Mouse (Mus musculus) inflammation-experienced regulatory T-cells, adult 6 months (primary cell): ENCODE results near the gene AA986860. TPM values are rescaled to one million over a fixed set of nuclear protein-coding genes. Genes with fewer than 3 reads are reported as not detected.

Source experiments
- ATAC-seq: one replicate; pipeline ENCODE4 v1.8.0; 2017
- polyA plus RNA-seq, 3 experiments: library from polyadenylated mRNA; unstranded; fragments of 100-300 nt; shearing (Covaris generic); gene quantifications; one replicate each; pipeline ENCODE4 v1.2.1; 2017

AA986860 gene
- under 1 TPM in 1 of 3 experiments, not detected in 2; 0.36 TPM for polyA plus RNA-seq

DNA sequence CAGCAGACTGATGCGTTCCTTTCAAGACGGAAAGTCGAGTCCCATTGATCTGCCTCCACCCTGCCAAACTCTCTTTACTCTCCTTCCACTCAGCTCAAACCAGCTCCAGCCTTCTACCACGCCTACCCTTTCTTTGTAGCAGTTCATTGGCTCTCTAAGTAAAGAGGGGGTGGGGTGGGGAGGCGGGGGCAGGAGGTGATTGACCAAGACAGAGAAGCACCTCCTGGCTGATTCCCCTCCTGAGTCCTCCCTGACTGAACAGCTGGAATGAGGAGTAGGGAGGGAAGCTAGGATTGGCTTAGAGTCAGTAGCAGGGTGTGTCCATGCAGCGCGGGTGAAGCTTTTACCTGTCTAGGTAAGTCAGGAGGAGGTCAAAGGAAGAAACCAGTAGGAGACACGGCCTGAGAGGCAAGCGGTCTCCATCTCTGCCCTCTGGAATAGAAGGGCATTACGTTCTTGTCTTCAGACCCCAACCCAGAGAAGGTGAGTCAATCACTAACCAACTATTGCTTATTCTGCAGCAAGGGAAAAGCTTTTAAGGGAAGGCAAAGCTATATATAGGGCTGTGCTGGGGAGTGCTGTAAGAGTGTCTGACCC is at the start of gene AA986860:
AA986860 (plus strand) TSS at position 236 of the 597 bp plus-strand sequence.
- no peak for ATAC-seq

GRCm38 (mm10) chr1:130683905-130684304 is 47.9 kb upstream of the AA986860 start:
- ATAC-seq: no peak

DNA sequence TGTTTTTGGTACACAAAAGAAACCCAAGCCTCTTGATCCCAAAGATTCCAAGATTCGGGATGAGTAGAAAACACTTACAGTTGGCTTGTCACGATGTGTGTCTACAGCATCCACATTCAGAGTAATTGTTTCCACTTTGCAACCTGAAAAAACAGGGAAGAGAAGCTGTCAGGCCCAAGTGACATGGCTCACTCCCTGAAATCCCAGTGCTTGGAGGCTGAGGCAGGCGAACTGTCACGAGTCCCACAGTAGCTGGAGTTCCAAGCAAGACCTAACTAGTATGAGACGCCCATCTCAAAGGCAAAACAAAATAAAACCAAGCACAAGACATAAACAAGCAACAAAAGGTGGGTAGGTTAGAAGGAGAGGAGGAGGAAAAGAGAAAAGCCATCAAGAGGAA is 33.2 kb upstream of the AA986860 start:
- ATAC-seq: no peak

- ATAC-seq: no peak
These were observed 31.7 kb upstream of the AA986860 start for GRCm38 (mm10) chr1:130699937-130700633.

- ATAC-seq: no peak
These were observed 29.8 kb upstream of the AA986860 start for GRCm38 (mm10) chr1:130701976-130702375.

GRCm38 (mm10) chr1:130703613-130704012 is 28.2 kb upstream of the AA986860 start:
- ATAC-seq: no peak

- ATAC-seq: no peak
These were observed 21.3 kb upstream of the AA986860 start for GRCm38 (mm10) chr1:130710283-130711080.

GRCm38 (mm10) chr1:130714046-130714445 is 17.7 kb upstream of the AA986860 start:
- no peak for ATAC-seq

DNA sequence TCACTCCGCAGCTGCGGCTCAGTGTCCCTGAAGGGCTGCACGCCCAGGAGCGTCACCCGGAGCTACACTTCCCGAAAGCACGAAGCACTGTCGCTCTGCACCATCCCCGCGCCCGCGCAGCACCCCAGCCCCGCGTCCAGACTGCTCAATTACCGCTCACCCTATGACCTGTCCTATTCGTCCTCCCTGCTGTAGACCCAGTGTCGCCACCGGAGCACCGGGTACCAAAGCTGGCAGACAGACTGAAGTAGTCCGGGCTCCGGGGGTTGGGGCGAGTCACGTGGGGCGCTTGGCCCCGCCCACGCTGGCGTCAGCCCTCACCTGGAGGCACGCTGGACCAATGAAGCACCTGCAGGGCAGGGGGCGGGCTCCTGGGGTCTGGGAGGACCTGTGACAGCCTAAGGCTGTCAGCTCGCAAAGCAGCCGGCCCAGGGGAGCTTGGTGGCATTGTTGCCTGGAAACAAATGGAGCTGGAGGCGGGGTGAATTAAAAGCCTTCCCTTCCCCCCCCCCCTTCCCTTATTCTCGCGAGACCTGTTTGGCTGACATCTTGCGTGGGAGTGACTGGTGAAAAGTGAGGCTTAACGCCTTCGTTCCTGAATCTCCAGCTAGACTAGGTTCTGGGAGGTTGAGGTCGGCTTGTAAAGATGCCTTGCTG is 16.1 kb upstream of the AA986860 start, which contains the start of gene Gm29427:
Gm29427 (minus strand) TSS at position 239 of the 657 bp plus-strand sequence.
- peak; percentile 87 for ATAC-seq

GRCm38 (mm10) chr1:130716218-130716512 is 15.6 kb upstream of the AA986860 start:
- no peak for ATAC-seq

DNA sequence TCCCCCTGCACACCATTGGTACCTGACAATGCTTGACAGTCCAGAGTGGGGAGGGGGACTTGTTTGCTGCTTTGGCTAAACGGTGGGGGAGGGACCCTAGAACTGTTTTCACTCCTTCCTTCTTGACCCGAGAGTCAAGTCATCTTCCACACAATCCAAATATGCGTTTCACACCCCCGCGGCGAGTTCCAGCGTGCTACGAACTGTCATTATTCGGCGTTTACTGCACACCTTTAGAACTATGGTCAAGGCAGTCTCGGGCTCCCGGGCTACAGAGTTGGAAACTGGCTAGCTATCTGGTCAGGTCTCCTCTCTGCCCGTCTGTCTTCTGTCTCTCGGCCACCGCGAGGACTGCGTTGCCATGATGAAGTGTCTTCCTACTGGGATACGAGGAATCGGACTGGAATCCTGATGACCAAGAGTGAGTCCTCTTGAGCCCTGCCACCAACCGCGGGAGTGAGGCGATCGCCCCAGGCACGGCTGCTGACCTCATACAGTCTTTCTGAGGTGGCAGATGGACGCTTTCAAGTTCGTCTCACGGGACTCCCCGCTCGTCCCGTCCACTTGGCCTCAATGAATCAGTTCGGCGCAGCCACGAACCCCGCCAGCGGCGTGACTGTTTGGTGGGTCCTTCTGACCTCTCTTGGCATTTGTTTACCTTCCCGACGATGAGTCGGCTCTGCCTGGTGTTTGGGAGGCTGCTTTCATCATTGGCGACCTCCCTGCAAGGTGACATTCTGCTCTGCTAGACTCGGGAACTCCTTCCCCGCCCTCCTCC is 15.1 kb upstream of the AA986860 start:
- ATAC-seq: no peak

DNA sequence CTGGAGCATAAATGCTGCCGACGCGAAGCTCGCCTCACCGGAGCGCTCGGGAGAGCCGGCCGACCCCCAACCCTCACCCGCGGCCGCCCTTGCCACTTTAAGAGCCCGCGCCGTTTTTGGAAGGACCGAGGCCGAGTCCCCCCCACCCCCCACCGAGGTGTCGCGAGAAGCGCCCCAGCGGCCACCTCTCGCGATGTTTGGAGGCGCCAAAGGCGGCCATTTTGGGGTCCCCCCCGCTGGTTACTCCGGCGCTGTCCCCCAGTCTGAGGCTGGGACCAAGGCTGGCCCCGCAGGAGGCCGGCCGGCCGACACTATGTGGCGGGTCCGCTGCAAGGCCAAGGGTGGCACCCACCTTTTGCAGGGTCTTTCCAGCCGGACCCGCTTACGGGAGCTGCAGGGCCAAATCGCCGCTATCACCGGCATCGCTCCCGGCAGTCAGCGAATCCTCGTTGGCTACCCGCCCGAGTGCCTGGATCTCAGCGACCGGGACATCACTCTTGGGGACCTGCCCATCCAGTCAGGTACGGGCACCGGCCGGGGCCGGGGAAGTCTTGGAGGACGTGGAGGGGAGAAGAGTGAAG is 14.4 kb upstream of the AA986860 start, which contains the start of gene Yod1:
Yod1 (plus strand) TSS at position 37 of the 581 bp plus-strand sequence.
- ATAC-seq: peak; percentile 68

DNA sequence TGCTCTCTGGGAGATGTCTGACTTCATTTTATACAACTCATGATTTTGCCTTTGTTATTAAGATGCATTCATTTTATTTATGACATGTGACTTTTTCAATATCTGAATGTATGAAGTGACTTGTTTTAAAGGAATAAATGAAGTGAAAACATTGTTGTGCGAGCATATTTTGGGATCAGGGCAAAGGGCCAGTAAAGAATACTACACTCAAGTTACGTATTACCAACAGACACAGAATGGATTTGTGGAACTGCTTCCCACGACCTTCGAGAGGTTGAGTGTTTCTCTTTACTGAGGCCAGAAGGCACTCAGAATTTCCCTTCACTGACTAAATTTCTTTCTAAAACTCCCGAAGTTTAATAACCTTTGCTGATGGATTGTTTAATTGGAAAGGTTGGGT is 7.6 kb upstream of the AA986860 start:
- no peak for ATAC-seq

- no peak for ATAC-seq
These were observed 5.4 kb upstream of the AA986860 start for GRCm38 (mm10) chr1:130726396-130726795.

GRCm38 (mm10) chr1:130728070-130728469 is 3.7 kb upstream of the AA986860 start:
- ATAC-seq: no peak

GRCm38 (mm10) chr1:130728708-130729107 is 3.1 kb upstream of the AA986860 start:
- no peak for ATAC-seq

DNA sequence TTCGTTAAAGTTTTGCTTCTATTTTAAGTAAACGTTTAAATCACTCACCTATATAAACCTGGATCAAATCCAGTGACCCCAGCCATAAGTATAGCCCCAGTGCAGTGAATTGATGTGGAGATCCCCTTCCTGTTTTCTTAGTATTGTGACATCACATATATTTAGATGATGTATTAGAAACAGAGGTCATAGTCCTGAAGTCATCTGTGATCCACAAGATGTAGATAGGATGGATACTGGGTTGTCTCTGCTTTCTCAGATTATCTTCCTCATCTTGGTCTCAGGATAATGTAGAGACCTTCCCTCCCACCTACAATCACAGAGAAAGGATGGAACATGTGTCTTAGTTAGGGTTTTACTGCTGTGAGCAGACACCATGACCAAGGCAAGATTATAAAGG is 2.6 kb upstream of the AA986860 start, which contains the start of gene Pfkfb2:
Pfkfb2 (minus strand) TSS at position 101 of the 400 bp plus-strand sequence.
- no peak for ATAC-seq

DNA sequence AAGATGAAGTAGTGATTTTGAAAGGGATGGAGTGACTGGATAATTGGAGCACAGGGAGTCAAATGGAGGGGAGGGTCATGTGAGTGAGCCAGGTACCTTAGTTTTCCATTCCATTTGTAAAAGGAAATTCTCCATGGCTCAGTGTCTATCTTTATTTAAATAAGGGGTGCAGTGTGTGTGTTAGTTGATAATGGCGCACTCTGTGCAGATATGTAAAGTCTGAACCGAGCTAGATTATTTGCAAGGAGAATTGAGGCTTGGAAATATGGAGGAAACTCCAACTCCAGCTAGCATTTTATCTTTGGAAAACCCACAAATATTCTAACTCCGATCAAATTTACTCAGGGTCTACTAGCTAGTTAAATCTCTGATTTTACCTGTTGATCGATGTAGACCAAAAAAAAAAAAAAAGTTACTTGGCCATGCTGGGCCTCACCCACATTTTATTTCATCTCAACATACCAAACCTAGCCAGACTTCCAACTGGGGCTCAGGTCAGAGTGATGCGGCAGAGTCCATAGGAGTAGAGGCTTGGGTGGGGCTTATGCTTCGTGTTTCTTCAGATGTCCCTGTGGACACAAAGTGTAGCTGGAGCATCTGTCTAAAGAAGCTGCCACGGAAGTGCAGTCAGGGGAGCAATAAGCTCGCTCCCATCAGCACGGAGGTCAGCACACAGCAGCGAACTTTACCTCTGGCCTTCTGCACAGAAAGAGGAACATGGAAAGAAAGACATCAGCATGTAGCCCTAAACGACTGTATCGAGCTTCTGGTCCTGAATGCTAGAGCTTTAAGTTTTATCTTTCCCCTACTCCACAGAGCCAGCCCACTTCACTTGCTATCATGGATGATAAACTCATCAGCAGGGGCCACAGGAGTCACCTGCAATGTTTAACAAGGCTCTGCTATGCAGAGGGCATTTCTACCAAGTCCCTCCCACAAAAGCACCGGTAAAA is 1.2 kb downstream of the AA986860 start:
- ATAC-seq: no peak

- ATAC-seq: no peak
These were observed 1.9 kb downstream of the AA986860 start for GRCm38 (mm10) chr1:130733671-130734070.

DNA sequence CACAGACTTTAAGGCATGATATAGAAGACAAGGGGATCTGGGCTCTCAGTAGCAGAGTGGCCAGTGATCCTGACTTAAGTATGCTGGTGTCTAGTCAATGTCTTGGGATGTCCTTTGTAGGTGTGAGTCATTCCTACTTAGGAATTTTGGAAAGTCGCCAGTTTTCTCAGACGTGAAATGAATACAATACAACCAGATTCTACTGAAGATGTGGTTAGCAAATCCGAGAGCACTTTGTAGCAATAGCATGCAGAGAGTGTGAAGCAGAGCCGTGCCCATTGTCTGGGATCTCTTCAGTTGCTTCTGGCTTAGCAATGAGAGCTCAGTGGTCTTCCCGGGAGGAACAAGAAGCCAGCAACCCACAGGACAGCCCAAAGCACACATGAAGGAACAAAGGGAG is 2.7 kb downstream of the AA986860 start:
- no peak for ATAC-seq
